Mouse (Mus musculus) adrenal gland, adult 2 months (tissue): ENCODE data around the gene E130308A19Rik. TPM values are rescaled to one million over a fixed set of nuclear protein-coding genes. Genes with fewer than 3 reads are reported as not detected.

Experiments
- polyA plus RNA-seq: library from polyadenylated mRNA; depleted of rRNA; stranded (reverse); fragments of >200 nt; gene quantifications from 2 replicates; pipeline ENCODE4 v1.2.3, GENCODE M21; 2012; rRNA removed
- total RNA-seq, 2 experiments: library from RNA; stranded (reverse); gene quantifications; 2 replicates each; pipeline ENCODE4 v1.2.3; 2021

Gene E130308A19Rik
- total and polyA plus RNA-seq, 3 experiments = 7.7 to 14.8 (median 13.9) TPM

Other genes with a start within 250 kb of the E130308A19Rik start
- 1 to 10 TPM; 2.8 to 3.4 TPM for gene Susd1, start 187.6 kb upstream of the E130308A19Rik start, total RNA-seq
- gene Susd1, start 187.6 kb upstream of the E130308A19Rik start, polyA plus RNA-seq = 0.96 and 1.7 TPM in 2 replicates
- gene Ptbp3, start 76.8 kb upstream of the E130308A19Rik start, total RNA-seq = 100 to 1,000 TPM in 1 of 2 experiments, 10 to 100 TPM in 1; 84.2 to 111 TPM
- 22.5 and 40.9 TPM in 2 replicates for gene Ptbp3, start 76.8 kb upstream of the E130308A19Rik start, polyA plus RNA-seq
- 100 to 1,000 TPM in 1 of 2 experiments, 10 to 100 TPM in 1; 73.7 to 106 TPM for gene Hsdl2, start 44.6 kb upstream of the E130308A19Rik start, total RNA-seq
- 8.7 and 8.9 TPM in 2 replicates for gene Hsdl2, start 44.6 kb upstream of the E130308A19Rik start, polyA plus RNA-seq
- 10 to 100 TPM; 16.1 to 18.0 TPM for gene Inip, start 175.4 kb downstream of the E130308A19Rik start, total RNA-seq
- gene Inip, start 175.4 kb downstream of the E130308A19Rik start, polyA plus RNA-seq = 5.0 and 6.7 TPM in 2 replicates
- 1 to 10 TPM; 5.3 to 6.6 TPM for gene Snx30, start 179.6 kb downstream of the E130308A19Rik start, total RNA-seq
- 0.90 and 2.4 TPM in 2 replicates for gene Snx30, start 179.6 kb downstream of the E130308A19Rik start, polyA plus RNA-seq